Mouse (Mus musculus) adrenal gland, adult 18-20 months (tissue): Measurements from ENCODE around the gene Rhox3g. TPM values are rescaled to one million over a fixed set of nuclear protein-coding genes. Genes with fewer than 3 reads are reported as not detected.
"Not testable (repeated sequence)": the region's sequence is repeated elsewhere in the genome, so short reads cannot be mapped to it uniquely, and the experiment has no call there.

Source experiments
- DNase-seq, 2 experiments: peaks; one replicate each; pipeline ENCODE4 v3.0.0; 2021 to 2022; ENCODE audit warnings: low spot score in 2 of 2
- long read RNA-seq, 2 experiments: library from polyadenylated mRNA; stranded (forward); transcript quantifications; one replicate each; pipeline ENCODE4 v2.0.0; 2021
- total RNA-seq, 2 experiments: library from RNA; stranded (reverse); gene quantifications; 1 replicate in 1 of 2; 2 replicates in 1 of 2; pipeline ENCODE4 v1.2.3; 2021

Gene Rhox3g
- not detected for total RNA-seq
- long read RNA-seq, experiment 1: 0 reads
- long read RNA-seq, experiment 2: 0 reads

DNA sequence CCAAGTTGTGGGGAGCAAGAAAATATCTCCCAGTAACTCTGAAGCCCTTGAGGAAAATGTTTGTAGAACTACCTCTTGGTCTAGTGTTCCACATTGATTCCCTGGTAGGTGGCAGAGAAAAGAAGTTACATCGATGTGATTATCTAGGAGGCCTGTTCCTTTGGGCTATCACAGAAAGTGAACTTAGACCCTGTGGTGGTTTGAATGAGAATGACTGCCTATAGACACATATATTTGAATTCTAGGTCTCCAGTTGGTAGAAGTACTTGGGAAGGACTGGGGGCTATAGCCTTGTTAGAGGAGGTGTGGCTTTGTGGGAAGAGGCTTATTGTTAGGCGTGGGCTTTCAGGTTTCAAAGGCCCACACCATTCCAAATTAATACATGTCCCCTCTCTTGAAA lies at the start of gene Rhox3g:
Gene Rhox3g, minus strand, starts transcription at position 101 of the 400 bp plus-strand sequence.
- not testable (repeated sequence) for DNase-seq

DNA sequence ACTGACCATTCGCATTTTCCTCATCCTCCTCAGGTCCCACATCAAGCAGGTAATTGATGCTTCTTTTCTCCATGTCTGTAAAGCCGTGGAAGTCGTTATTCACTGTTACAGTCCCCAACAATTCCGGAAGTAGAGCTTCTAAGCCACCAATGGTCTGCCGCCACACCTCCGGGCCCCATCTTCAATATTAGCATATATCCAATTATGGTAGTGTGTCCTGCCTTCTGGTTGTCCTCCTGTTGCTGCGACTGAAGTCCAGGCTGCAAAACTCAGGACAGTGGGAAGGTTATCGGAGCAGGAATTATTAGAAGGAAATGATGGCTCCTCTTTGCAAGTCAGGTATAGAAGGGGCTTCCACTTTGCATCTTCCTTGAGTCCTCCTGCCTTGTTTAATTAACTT lies 44.8 kb upstream of the Rhox3g start, which contains the start of gene Rhox2h:
Gene Rhox2h, minus strand, starts transcription at position 101 of the 400 bp plus-strand sequence.
- DNase-seq: not testable (repeated sequence)

DNA sequence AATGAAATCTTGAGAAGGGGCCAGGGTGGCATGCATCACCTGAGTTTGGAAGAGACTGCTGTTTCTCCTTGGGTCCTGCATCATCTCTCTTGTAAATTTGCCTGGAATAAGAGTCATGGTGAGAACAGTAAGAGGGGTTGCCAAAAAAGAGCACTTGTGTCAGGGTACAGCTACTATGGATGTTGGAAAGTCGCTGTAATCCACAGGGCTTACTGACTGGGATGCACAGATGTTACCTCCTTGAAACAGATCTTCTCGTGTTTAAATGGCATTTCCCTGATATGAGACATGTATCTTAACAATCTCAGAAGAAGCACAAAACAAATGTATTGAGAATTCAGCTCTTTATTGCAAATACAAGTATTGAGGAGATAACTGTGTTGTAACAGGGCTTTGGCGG lies 40.3 kb upstream of the Rhox3g start, which contains the start of gene Rhox3h:
Gene Rhox3h, minus strand, starts transcription at position 101 of the 400 bp plus-strand sequence.
- not testable (repeated sequence) for DNase-seq

DNA sequence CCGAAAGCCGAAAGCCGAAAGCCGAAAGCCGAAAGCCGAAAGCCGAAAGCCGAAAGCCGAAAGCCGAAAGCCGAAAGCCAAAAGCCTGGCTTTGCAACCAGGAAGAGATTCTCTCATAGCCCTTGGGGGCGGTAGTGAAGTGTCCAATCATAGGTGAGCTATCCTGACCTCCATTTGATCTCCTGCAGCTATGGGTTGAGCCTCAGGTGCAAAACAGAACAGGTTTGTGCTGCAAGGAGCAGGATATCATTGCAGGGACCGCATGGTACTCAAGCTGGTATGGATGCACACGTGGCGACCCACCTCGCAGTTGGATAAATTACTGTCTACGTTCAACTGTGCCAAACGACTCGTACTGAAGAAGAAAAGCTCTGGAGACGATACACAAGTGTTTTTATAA lies 22.8 kb upstream of the Rhox3g start, which contains the start of gene Rhox4g:
Gene Rhox4g, minus strand, starts transcription at position 101 of the 400 bp plus-strand sequence.
- DNase-seq: not testable (repeated sequence)

DNA sequence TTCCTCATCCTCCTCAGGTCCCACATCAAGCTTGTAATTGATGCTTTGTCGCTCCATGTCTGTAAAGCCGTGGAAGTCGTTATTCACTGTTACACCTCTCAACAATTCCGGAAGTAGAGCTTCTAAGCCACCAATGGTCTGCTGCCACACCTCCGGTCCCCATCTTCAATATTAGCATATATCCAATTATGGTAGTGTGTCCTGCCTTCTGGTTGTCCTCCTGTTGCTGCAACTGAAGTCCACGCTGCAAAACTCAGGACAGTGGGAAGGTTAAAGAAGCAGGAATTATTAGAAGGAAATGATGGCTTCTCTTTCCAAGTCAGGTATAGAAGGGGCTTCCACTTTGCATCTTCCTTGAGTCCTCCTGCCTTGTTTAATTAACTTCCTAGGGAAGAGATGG lies 15.0 kb upstream of the Rhox3g start, which contains the start of gene Rhox2g:
Gene Rhox2g, minus strand, starts transcription at position 101 of the 400 bp plus-strand sequence.
- not testable (repeated sequence) for DNase-seq

DNA sequence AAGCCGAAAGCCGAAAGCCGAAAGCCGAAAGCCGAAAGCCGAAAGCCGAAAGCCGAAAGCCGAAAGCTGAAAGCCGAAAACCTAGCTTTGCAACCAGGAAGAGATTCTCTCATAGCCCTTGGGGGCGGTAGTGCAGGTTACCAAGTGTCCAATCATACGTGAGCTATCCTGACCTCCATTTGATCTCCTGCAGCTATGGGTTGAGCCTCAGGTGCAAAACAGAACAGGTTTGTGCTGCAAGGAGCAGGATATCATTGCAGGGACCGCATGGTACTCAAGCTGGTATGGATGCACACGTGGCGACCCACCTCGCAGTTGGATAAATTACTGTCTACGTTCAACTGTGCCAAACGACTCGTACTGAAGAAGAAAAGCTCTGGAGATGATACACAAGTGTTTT lies 20.8 kb downstream of the Rhox3g start, which contains the start of gene Rhox4f:
Gene Rhox4f, minus strand, starts transcription at position 101 of the 400 bp plus-strand sequence.
- not testable (repeated sequence) for DNase-seq

DNA sequence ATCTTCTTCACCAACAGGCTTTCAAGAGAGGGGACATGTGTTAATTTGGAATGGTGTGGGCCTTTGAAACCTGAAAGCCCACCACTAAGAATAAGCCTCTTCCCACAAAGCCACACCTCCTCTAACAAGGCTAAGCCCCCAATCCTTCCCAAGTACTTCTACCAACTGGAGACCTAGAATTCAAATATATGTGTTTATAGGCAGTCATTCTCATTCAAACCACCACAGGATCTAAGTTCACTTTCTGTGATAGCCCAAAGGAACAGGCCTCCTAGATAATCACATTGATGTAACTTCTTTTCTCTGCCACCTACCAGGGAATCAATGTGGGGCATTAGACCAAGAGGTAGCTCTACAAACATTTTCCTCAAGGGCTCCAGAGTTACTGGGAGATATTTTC lies 47.7 kb downstream of the Rhox3g start, which contains the start of gene Rhox3f:
Gene Rhox3f, plus strand, starts transcription at position 301 of the 400 bp plus-strand sequence.
- DNase-seq: not testable (repeated sequence)

Other genes with a start within 250 kb of the Rhox3g start
- gene Rhox3a2, start 248.6 kb downstream of the Rhox3g start, total RNA-seq: not detected
- not detected for gene Rhox4a2, start 237.8 kb downstream of the Rhox3g start, total RNA-seq
- not detected for gene Rhox2b, start 216.5 kb downstream of the Rhox3g start, total RNA-seq
- gene Rhox4b, start 196.1 kb downstream of the Rhox3g start, total RNA-seq: not detected
- gene Rhox2c, start 174.9 kb downstream of the Rhox3g start, total RNA-seq: not detected
- not detected for gene Rhox3c, start 170.0 kb downstream of the Rhox3g start, total RNA-seq
- gene Rhox4c, start 148.3 kb downstream of the Rhox3g start, total RNA-seq: not detected
- gene Rhox2d, start 135.2 kb downstream of the Rhox3g start, total RNA-seq: not detected
- not detected for gene Rhox4d, start 114.3 kb downstream of the Rhox3g start, total RNA-seq
- not detected for gene Rhox2e, start 98.2 kb downstream of the Rhox3g start, total RNA-seq
- gene Rhox3e, start 86.6 kb downstream of the Rhox3g start, total RNA-seq: not detected
- gene Rhox4e, start 71.2 kb downstream of the Rhox3g start, total RNA-seq: not detected
- not detected for gene Rhox2f, start 57.2 kb downstream of the Rhox3g start, total RNA-seq
- not detected for gene Rhox3f, start 47.6 kb downstream of the Rhox3g start, total RNA-seq
- not detected for gene Rhox4f, start 20.9 kb downstream of the Rhox3g start, total RNA-seq
- gene Rhox2g, start 14.9 kb upstream of the Rhox3g start, total RNA-seq: not detected
- not detected for gene Rhox4g, start 22.7 kb upstream of the Rhox3g start, total RNA-seq
- not detected for gene Rhox3h, start 40.2 kb upstream of the Rhox3g start, total RNA-seq
- not detected for gene Rhox2h, start 44.7 kb upstream of the Rhox3g start, total RNA-seq
- gene Rhox5, start 176.2 kb upstream of the Rhox3g start, total RNA-seq: not detected
- gene Rhox6, start 198.3 kb upstream of the Rhox3g start, total RNA-seq: not detected
- gene Rhox7a, start 203.1 kb upstream of the Rhox3g start, total RNA-seq: not detected